Mouse (Mus musculus) adrenal gland, postnatal 14 days (tissue): Measurements from ENCODE around the gene Amh. TPM values are rescaled to one million over a fixed set of nuclear protein-coding genes. Genes with fewer than 3 reads are reported as not detected.
A peak's percentile ranks its signal among the peaks of the same experiment; 100 is the strongest.
"Not testable (repeated sequence)": the region's sequence is repeated elsewhere in the genome, so short reads cannot be mapped to it uniquely, and the experiment has no call there.

Experiments
- DNase-seq: peaks from one replicate; pipeline ENCODE4 v3.0.0; 2021; ENCODE audit warnings: mixed read lengths
- total RNA-seq: library from RNA; stranded (reverse); gene quantifications from 2 replicates; pipeline ENCODE4 v1.2.3, GENCODE M21; 2021

The Amh gene
- total RNA-seq, 1 experiment from 2014 or later = 0.74 TPM

GRCm38 (mm10) chr10:80828587-80828986 lies 23.5 kb downstream of the Amh start:
- DNase-seq = not testable (repeated sequence)

GRCm38 (mm10) chr10:80829359-80830278 lies 24.6 kb downstream of the Amh start:
- DNase-seq = no peak

- DNase-seq = peak; percentile 85
These were observed 26.1 kb downstream of the Amh start for GRCm38 (mm10) chr10:80831136-80831535.

GRCm38 (mm10) chr10:80832818-80833217 lies 27.8 kb downstream of the Amh start:
- DNase-seq = no peak

- no peak for DNase-seq
These were observed 30.6 kb downstream of the Amh start for GRCm38 (mm10) chr10:80835617-80836016.

- DNase-seq = no peak
These were observed 31.9 kb downstream of the Amh start for GRCm38 (mm10) chr10:80836949-80837379.

- peak; percentile 28 for DNase-seq
These were observed 32.8 kb downstream of the Amh start for GRCm38 (mm10) chr10:80837827-80838226.

- DNase-seq = peak; percentile 55
These were observed 33.4 kb downstream of the Amh start for GRCm38 (mm10) chr10:80838346-80838912.

GRCm38 (mm10) chr10:80839848-80840247 lies 34.8 kb downstream of the Amh start:
- peak; percentile 23 for DNase-seq

GRCm38 (mm10) chr10:80841685-80842084 lies 36.6 kb downstream of the Amh start:
- no peak for DNase-seq

- DNase-seq = no peak
These were observed 37.3 kb downstream of the Amh start for GRCm38 (mm10) chr10:80842334-80842733.

- no peak for DNase-seq
These were observed 38.3 kb downstream of the Amh start for GRCm38 (mm10) chr10:80843087-80843930.

- DNase-seq = peak; percentile 73
These were observed 39.0 kb downstream of the Amh start, which contains the start of gene Lingo3 for GRCm38 (mm10) chr10:80843931-80844547. TSS of gene Lingo3 (minus strand) at chr10:80844039.

- DNase-seq = no peak
These were observed 40.1 kb downstream of the Amh start for GRCm38 (mm10) chr10:80845055-80845693.

GRCm38 (mm10) chr10:80845732-80846131 lies 40.7 kb downstream of the Amh start:
- no peak for DNase-seq

- DNase-seq = peak; percentile 79
These were observed 43.5 kb downstream of the Amh start for GRCm38 (mm10) chr10:80848571-80848970.

GRCm38 (mm10) chr10:80854913-80855748 lies 50.1 kb downstream of the Amh start, which contains the start of the genes Lsm7 and Sppl2b:
TSS of gene Lsm7 (minus strand) at chr10:80855209.
TSS of gene Sppl2b (plus strand) at chr10:80855275.
- peak; percentile 98 for DNase-seq

GRCm38 (mm10) chr10:80855749-80856073 lies 50.7 kb downstream of the Amh start:
- DNase-seq = peak; percentile 20

GRCm38 (mm10) chr10:80856267-80856666 lies 51.2 kb downstream of the Amh start:
- DNase-seq = peak; percentile 47

- no peak for DNase-seq
These were observed 51.9 kb downstream of the Amh start for GRCm38 (mm10) chr10:80856908-80857307.
